Mouse (Mus musculus) lung, adult 2 months (tissue): Measurements from ENCODE around the gene Zcchc3. TPM values are rescaled to one million over a fixed set of nuclear protein-coding genes. Genes with fewer than 3 reads are reported as not detected.
"Not testable (repeated sequence)": the region's sequence is repeated elsewhere in the genome, so short reads cannot be mapped to it uniquely, and the experiment has no call there.

Experiments used
- DNase-seq: peaks from one replicate; pipeline ENCODE4 v3.0.0; 2022
- H3K4me1 ChIP-seq: fragments of 200-500 bp; 2 replicates; pipeline ENCODE4 v1.6.1; 2011; ENCODE audit warnings: low read length; ENCODE audit not compliant: control insufficient read depth, insufficient read depth
- H3K4me3 ChIP-seq: fragments of 200-500 bp; replicated peaks from 2 replicates; pipeline ENCODE3; 2011; ENCODE audit warnings: low read depth, mild to moderate bottlenecking, control low read depth, low read length; ENCODE audit errors: extremely low read depth
- CTCF ChIP-seq: fragments of 200-500 bp; IDR thresholded peaks from 2 replicates; pipeline ENCODE4 v1.5.1; 2011; ENCODE audit warnings: mild to moderate bottlenecking, low read length, control low read depth; ENCODE audit not compliant: insufficient read depth
- POLR2A ChIP-seq: fragments of 200-500 bp; IDR thresholded peaks from 2 replicates; pipeline ENCODE4 v1.6.1; 2011; ENCODE audit warnings: low read depth, mild to moderate bottlenecking, control low read depth, low read length, borderline replicate concordance; ENCODE audit errors: extremely low read depth
- WGBS: fragments of 180-500 bp; shearing (Covaris S2); methylation state at CpG from one replicate; pipeline ENCODE4 v1.1.7; 2018; 5-methylcytosine and 5-hydroxymethylcytosine counted together
- polyA plus RNA-seq: library from polyadenylated mRNA; depleted of rRNA; stranded (reverse); fragments of >200 nt; gene quantifications from 2 replicates; pipeline ENCODE4 v1.2.3, GENCODE M21; 2012

The Zcchc3 gene
- polyA plus RNA-seq, 1 experiment: 5.8 TPM

DNA sequence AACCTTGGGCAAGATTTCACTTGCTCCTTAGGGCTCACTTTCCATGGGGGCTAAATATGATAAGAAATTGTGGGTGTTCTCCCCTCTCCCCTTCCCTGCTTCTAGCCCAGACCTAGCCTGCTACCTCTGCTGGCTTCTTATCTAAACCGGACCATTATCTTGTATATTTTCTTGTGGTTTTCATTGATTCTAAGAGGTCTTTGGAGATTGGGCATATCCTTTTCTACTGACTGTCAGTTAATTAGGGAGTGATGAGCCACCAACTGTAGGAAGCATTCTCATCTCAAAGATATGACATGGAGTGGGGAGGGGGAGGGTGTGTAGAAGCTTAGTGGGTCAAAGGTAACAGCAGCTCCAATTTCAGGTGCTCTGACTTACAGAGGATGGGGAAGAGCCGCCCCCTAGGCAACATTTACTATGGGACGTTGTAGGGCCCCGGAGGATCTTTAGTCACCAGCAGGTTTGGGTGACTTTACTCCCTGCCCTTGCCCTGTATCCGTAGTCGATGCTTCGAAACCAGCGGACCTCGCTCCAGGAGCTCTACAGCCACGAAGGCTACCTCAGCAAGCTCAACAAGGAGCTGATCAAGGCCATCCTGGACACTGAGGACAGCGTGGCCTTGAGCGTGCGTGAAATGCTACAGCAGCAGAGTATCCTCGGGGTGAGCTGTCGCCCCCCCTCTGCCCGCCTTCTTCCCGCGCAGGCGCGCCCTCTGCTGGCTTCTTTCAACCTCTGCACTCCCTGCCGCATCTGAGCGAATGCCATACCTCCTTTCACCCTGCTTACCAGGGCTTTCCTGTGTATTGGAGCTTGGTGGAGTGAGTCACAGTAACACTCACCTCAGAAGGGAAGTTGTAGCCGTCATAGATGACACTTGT is 22.4 kb upstream of the Zcchc3 start:
- TF ChIP-seq POLR2A: no peak
- TF ChIP-seq CTCF: peak; percentile 76
- peaks cover 3% of the 10 kb centered on the region; the same call in 1 of the 2 replicates for H3K4me1 ChIP-seq
- WGBS: 5% methylated on average over 23 of the region's 23 CpGs
- peak; percentile 86 for DNase-seq
- H3K4me3 ChIP-seq: peak overlapping the region; percentile 53

DNA sequence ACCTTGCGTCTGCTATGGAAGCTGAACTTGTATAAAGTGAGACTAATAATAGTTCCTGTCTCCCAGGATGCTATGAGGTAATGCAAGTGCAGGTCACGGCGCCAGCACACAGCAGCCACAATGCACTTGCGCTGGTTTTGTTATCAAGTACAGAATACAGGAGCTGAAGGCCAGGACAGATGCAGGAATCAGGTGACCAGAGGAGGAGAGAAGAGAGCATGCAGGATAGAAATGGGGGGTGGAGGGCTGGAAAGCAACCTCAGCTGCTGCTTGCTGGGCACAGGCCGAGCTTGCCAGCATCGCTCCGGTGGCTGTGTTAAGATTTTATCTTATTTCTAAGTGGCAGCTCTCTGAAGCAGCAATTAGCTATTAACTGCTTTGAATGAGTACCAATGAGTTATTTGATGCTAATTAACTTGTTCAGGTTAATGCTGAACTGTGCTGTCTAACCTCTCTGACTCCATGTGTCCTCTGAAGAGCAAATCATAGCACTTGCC is 21.6 kb upstream of the Zcchc3 start:
- H3K4me1 ChIP-seq: peaks cover 3% of the 10 kb centered on the region; the same call in 1 of the 2 replicates
- TF ChIP-seq POLR2A (no peak), CTCF (no peak)
- H3K4me3 ChIP-seq: no peak overlapping the region
- no peak for DNase-seq
- WGBS: 86% methylated on average over 7 of the region's 7 CpGs

DNA sequence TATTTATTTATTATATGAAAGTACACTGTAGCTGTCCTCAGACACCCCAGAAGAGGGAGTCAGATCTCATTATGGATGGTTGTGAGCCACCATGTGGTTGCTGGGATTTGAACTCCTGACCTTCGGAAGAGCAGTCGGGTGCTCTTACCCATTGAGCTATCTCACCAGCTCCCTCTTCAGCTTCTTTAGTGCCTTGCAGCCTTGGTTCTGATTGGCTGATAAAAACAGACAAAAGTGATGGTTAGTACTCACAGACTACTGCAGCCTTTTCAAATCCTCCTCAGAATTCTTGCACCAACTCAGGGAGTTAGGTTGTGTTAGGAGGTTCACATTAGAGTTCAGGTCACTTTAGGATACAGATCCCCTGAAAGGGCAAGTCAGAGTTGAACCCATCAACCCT is 13.7 kb upstream of the Zcchc3 start:
- H3K4me1 ChIP-seq, H3K4me3 ChIP-seq, DNase-seq: not testable (repeated sequence)
- 76% methylated on average over 2 of the region's 2 CpGs for WGBS

DNA sequence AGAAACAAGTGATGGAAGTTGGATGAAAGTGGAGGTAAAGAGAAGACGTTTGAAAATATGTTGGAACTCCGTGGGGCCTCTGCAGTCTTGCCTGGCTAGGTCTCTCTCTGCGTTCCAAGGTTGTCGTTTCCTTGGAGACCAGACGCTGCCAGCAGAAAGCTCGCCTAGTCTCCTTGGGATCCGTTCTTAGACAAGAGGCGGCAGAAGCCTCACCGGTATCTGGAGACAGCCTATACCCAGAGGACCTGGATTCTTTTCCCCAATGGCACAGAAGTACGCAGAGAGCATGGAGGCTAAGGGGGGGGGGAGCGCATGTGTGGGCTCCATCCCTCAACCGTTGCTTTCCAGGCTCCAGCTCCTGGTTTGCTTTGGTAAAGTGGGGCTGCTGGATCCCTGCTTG is 12.7 kb upstream of the Zcchc3 start:
- H3K4me1 ChIP-seq: no peaks in the 10 kb centered on the region
- TF ChIP-seq CTCF (no peak), POLR2A (no peak)
- DNase-seq: no peak
- WGBS: 26% methylated on average over 12 of the region's 12 CpGs
- no peak overlapping the region for H3K4me3 ChIP-seq

DNA sequence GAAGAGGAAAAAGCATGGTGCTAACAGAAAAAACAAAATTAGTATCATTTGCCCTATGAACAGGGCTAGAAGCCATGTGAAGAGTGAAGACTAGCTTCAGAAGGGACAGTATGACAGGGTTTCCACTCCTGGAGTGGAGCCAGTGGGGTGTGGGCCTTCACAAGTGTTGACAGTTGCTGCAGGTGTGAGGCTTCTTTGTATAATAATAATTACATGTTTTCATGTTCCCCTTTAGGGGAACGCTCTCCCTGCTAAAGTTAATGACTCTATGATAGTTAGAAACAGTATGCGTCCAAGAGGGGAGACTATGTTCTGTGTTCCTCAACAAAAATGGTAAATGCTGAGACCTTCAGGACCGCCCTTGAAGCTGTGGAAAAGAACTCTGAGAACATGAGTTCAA is 959 bp upstream of the Zcchc3 start:
- DNase-seq: no peak
- H3K4me3 ChIP-seq: no peak overlapping the region
- peaks cover 6% of the 10 kb centered on the region; the same call in 1 of the 2 replicates for H3K4me1 ChIP-seq
- over 99% methylated on average over 3 of the region's 3 CpGs for WGBS
- TF ChIP-seq CTCF (no peak), POLR2A (no peak)

DNA sequence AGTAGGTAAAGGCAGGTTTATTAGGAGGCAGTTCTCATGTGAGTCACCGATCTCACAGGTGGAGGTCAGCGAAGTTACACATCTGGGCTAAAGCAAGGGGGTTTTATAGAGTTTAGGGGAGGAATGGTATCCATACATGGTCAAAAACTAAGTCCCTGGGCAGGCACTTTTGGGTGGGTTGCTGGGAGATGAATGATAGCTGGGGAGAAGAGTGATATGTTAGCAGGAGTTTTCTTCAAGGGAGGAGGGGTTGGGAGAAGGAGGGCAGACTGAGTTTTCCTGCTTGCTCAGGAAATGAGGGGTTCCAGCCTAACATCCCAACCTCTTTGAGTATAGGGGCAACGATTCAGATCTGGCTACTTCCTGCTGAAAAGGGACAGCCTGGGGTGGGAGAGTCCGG is 460 bp upstream of the Zcchc3 start, which contains the start of gene 6820408C15Rik:
TSS of gene 6820408C15Rik (plus strand) at position 301 of the 400 bp plus-strand sequence.
- 20% methylated on average over 4 of the region's 4 CpGs for WGBS
- no peak for DNase-seq
- Histone ChIP-seq H3K4me3 (peak within 1 kb of the TSS; percentile 87), H3K4me1 (peaks cover 6% of the 10 kb centered on the region; the same call in 1 of the 2 replicates)
- TF ChIP-seq POLR2A (no peak), CTCF (no peak)

DNA sequence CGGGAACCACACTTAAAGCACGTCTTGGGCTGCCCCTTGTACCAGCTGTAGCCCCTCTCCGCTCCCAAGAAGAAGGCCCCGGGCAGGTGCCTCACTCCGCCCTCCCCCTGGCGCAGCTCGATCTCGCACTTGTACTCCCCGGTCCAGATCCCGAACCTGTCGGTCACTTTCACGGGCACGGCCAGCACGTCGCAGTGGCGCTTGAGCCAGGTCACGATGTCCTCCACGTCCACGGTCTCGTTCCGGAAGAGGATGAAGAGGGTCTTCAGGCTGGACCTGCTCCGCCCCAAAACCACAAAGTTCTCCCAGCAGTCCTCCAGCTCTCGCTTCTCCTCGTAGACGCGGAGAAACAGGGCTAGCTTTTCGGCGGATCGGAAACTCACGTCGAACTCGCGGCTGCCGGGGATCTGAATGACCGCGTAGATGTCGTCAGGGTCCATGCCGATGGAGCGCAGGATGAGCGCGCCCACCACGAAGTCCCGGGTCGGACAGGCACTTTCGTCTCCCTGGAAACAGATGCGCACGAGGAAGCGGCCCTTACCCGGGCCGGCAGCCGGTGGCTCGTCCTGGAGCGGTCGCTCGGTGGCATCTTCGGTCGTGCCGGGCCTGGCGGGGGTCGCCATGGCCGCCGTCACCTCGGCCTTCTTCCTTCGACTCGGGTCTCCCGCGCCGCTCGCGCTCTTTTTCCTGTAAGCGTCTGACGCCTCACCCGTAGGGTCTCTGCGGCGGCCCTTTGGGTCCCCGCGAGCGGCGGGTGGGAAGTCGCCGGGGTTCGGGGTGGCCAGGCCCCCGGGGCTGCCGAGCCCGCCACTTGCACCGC is 852 bp downstream of the Zcchc3 start:
- TF ChIP-seq POLR2A: no peak
- TF ChIP-seq CTCF: no peak
- peaks cover 6% of the 10 kb centered on the region; the same call in 1 of the 2 replicates for H3K4me1 ChIP-seq
- H3K4me3 ChIP-seq: peak overlapping the region; percentile 87
- peak; percentile 61 for DNase-seq
- WGBS: 2% methylated on average over 86 of the region's 86 CpGs

DNA sequence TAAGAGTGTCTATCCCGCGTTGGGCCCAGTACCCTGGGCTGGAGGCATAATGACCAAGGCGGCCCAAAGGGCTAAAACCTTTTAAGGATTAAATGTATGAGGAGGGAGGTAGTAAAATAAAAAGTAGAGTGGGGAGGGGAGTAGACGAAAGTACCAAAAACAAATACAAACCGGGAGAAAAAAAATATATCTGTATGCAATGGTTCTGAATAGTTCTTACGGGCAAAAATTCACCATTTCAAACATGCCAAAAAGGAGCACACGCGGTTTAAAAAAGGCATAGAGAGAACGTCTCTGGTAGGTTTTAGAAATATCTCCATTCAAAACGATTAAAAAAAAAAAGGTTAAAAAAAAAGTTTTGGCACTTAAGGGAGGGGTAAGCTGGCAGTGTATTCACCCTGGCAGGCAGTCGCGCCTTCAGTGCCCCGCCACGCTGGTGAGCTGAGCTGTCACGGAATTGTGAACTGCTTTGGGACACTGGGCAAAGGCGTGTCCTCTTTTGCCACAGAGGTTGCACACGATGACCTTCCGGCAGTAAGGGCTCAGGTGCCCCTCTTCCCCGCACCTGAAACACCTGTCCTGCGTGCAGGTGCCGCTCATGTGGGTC is 1.6 kb downstream of the Zcchc3 start:
- peaks cover 6% of the 10 kb centered on the region; the same call in 1 of the 2 replicates for H3K4me1 ChIP-seq
- no peak for DNase-seq
- WGBS: 36% methylated on average over 21 of the region's 21 CpGs
- TF ChIP-seq CTCF (no peak), POLR2A (no peak)
- peak overlapping the region; percentile 14 for H3K4me3 ChIP-seq

DNA sequence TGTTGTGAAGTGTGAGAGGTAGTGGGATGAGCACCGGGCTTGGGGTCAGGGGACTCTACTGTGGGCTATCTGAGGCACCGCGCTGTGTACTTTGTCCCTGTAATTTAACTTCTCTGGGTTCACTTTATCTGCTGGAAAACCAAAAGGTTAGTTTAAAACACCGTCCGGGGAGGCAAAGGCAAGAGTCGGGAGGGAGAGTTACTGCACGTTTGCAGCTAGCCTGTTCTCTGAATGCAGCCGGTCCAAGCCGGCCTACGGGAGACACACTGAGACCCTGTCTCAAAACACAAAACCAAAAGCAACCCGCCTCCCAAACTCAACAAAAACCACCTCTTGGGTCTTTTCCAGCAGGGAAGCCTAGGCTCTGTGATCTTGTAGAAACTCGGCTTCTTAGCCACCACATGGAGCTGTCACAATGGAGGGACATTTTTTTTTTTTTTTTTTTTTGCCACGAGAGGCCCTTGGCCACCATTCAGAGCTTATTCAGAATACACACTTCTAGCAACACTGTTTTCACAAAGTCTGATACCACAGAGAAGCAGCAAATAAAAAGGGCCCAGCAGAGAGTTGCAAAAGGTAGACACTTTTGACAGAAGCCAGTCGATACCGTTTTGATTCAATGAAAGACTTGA is 2.2 kb downstream of the Zcchc3 start:
- TF ChIP-seq POLR2A (no peak), CTCF (no peak)
- H3K4me3 ChIP-seq: no peak overlapping the region
- peaks cover 6% of the 10 kb centered on the region; the same call in 1 of the 2 replicates for H3K4me1 ChIP-seq
- no peak for DNase-seq
- 45% methylated on average over 15 of the region's 15 CpGs for WGBS
